Mouse (Mus musculus) megakaryocyte, embryonic 14.5 days (primary cell): ENCODE measurements around the gene Dnaic1. TPM values are rescaled to one million over a fixed set of nuclear protein-coding genes. Genes with fewer than 3 reads are reported as not detected.

Experiments used
- H3K27me3 ChIP-seq: replicated peaks from 2 replicates; pipeline ENCODE3; 2012; ENCODE audit warnings: inconsistent platforms
- H3K36me3 ChIP-seq: replicated peaks from 2 replicates; pipeline ENCODE3; 2012; ENCODE audit warnings: low read length, inconsistent platforms, mixed read lengths
- H3K4me1 ChIP-seq: 2 replicates; pipeline ENCODE4 v1.6.1; 2012; ENCODE audit warnings: inconsistent platforms
- H3K4me3 ChIP-seq: replicated peaks from 2 replicates; pipeline ENCODE3; 2012; ENCODE audit warnings: moderate library complexity, mild to moderate bottlenecking, inconsistent platforms
- H3K9me3 ChIP-seq: 2 replicates; pipeline ENCODE4 v1.6.1; 2012; ENCODE audit warnings: inconsistent platforms
- FLI1 ChIP-seq: IDR thresholded peaks from 2 replicates; pipeline ENCODE4 v1.6.1; 2012; ENCODE audit warnings: low read length, inconsistent platforms, mixed read lengths
- GATA1 ChIP-seq: IDR thresholded peaks from 3 replicates; pipeline ENCODE4 v1.6.1; 2012; ENCODE audit warnings: mixed read lengths, low read length, inconsistent platforms, borderline replicate concordance
- polyA plus RNA-seq: library from polyadenylated mRNA; stranded (reverse); fragments of >175 nt; gene quantifications from 2 replicates; pipeline ENCODE4 v1.2.3, GENCODE M21; 2012; ENCODE audit warnings: low replicate concordance; ENCODE audit not compliant: insufficient read depth

Dnaic1 gene
- polyA plus RNA-seq, 1 experiment = not detected

DNA sequence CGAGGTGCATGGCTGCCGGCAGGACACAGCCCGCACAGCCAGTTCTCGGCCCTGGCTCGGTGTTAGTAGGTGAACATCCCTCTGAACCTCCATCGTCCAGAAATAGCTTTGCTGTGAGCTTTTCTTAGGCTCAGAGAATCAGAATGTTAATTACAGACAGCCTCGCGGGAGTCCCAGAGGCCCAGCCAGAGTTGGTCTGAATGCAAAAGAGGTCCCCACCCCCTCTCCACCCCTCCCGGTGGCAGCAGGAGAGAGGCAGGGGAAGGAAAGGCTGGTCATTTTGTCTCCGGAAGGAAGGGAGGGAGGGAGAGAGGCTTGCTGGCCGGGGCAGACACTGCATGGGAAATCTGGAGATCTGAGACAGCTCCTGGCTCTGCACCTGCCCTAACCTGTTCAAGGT lies 61.8 kb downstream of the Dnaic1 start:
- Histone ChIP-seq H3K4me3 (no peak overlapping the region), H3K4me1 (peaks cover 18% of the 10 kb centered on the region), H3K27me3 (peaks cover 82% of the 10 kb centered on the region), H3K36me3 (no peaks in the 10 kb centered on the region), H3K9me3 (no peaks in the 10 kb centered on the region)
- no peak for TF ChIP-seq FLI1
- no peak for TF ChIP-seq GATA1

GRCm38 (mm10) chr4:41633001-41633400 lies 63.4 kb downstream of the Dnaic1 start:
- peaks cover 86% of the 10 kb centered on the region for H3K27me3 ChIP-seq
- TF ChIP-seq FLI1 (no peak), GATA1 (no peak)
- H3K4me1 ChIP-seq = peaks cover 18% of the 10 kb centered on the region
- no peaks in the 10 kb centered on the region for H3K36me3 ChIP-seq
- H3K9me3 ChIP-seq = peaks cover 16% of the 10 kb centered on the region
- no peak overlapping the region for H3K4me3 ChIP-seq

DNA sequence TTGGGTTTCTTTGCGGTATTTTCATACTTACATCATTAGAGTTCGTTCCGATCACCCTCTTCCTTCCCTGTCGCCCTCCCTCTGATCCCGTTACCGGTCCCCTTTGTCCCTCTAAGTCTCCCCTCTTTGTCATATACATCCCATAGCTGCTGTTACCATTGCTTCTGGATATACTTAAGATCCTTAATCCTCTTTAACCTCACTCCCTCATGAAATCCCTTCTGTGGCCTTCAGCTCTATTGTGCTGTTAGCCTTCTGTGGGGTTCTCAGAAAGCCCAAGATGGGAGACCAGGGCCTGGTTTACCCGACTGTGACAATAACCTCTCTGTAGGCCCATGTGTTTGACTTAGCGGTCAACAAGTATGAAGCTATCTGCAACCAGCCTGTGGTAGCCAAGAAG lies 65.1 kb downstream of the Dnaic1 start:
- H3K27me3 ChIP-seq = peaks cover 88% of the 10 kb centered on the region
- no peak overlapping the region for H3K4me3 ChIP-seq
- peaks cover 26% of the 10 kb centered on the region for H3K9me3 ChIP-seq
- no peaks in the 10 kb centered on the region for H3K36me3 ChIP-seq
- TF ChIP-seq FLI1 = no peak
- TF ChIP-seq GATA1 = no peak
- peaks cover 22% of the 10 kb centered on the region for H3K4me1 ChIP-seq

DNA sequence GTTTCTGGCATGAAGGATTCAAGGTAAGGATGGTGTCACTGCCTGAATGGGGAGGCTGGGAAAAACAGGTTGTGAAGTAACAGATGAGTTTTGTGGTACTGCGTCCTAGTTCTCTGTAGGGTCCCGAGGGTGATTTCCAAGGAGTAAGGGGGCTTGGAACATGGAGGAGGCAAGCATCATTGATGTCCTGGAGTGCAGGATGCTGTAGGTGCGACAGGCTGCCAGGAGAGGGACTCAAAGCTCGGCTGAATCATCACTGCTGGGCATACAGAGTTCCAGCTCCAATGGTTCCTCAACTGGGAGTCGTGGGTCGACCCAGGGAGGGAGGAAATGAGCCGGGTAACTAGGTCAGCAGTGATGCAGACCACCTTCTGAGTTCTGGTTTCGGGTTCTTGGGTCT lies 65.6 kb downstream of the Dnaic1 start:
- peaks cover 26% of the 10 kb centered on the region for H3K4me1 ChIP-seq
- peaks cover 26% of the 10 kb centered on the region for H3K9me3 ChIP-seq
- no peak overlapping the region for H3K4me3 ChIP-seq
- no peak for TF ChIP-seq FLI1
- no peaks in the 10 kb centered on the region for H3K36me3 ChIP-seq
- peaks cover 85% of the 10 kb centered on the region for H3K27me3 ChIP-seq

- no peaks in the 10 kb centered on the region for H3K36me3 ChIP-seq
- H3K4me3 ChIP-seq = no peak overlapping the region
- peaks cover 86% of the 10 kb centered on the region for H3K27me3 ChIP-seq
- no peak for TF ChIP-seq FLI1
- TF ChIP-seq GATA1 = no peak
- peaks cover 26% of the 10 kb centered on the region for H3K9me3 ChIP-seq
- H3K4me1 ChIP-seq = peaks cover 32% of the 10 kb centered on the region
Measured at GRCm38 (mm10) chr4:41635906-41636305, 66.3 kb downstream of the Dnaic1 start.

DNA sequence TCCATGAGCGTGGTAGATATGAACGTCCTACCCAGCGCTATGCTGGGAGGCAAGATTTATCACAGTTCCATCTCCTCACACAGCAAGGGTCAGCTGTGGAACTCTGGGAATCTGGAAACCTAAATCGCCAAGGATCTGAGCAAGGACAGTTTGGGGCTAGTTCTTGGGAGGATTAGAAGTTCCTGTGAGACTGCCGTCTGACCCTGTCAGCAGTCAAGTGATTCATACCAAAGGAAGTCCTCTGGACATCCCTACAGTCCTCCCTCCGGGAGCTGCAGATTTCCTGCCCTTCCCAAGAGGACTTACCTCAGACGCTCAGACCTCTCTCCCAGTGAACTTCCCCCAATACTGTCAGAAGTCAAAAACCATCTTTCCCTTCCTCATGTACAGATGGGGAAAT lies 66.8 kb downstream of the Dnaic1 start:
- TF ChIP-seq FLI1 (no peak), GATA1 (no peak)
- Histone ChIP-seq H3K9me3 (peaks cover 26% of the 10 kb centered on the region), H3K36me3 (no peaks in the 10 kb centered on the region), H3K4me3 (no peak overlapping the region), H3K4me1 (peaks cover 28% of the 10 kb centered on the region), H3K27me3 (peaks cover 87% of the 10 kb centered on the region)

GRCm38 (mm10) chr4:41636882-41637635 lies 67.5 kb downstream of the Dnaic1 start:
- Histone ChIP-seq H3K9me3 (peaks cover 26% of the 10 kb centered on the region), H3K4me1 (peaks cover 23% of the 10 kb centered on the region), H3K4me3 (no peak overlapping the region), H3K27me3 (peaks cover 86% of the 10 kb centered on the region), H3K36me3 (no peaks in the 10 kb centered on the region)
- TF ChIP-seq GATA1 (no peak), FLI1 (no peak)

GRCm38 (mm10) chr4:41638186-41638731 lies 68.7 kb downstream of the Dnaic1 start:
- TF ChIP-seq FLI1 = no peak
- TF ChIP-seq GATA1 = no peak
- H3K4me1 ChIP-seq = peaks cover 21% of the 10 kb centered on the region
- H3K9me3 ChIP-seq = peaks cover 26% of the 10 kb centered on the region
- H3K36me3 ChIP-seq = no peaks in the 10 kb centered on the region
- peaks cover 86% of the 10 kb centered on the region for H3K27me3 ChIP-seq
- no peak overlapping the region for H3K4me3 ChIP-seq

- Histone ChIP-seq H3K9me3 (peaks cover 29% of the 10 kb centered on the region), H3K27me3 (peaks cover 84% of the 10 kb centered on the region), H3K36me3 (no peaks in the 10 kb centered on the region), H3K4me3 (peak overlapping the region; percentile 8), H3K4me1 (peaks cover 21% of the 10 kb centered on the region)
- TF ChIP-seq GATA1 = no peak
- TF ChIP-seq FLI1 = no peak
Measured at GRCm38 (mm10) chr4:41638828-41639213, 69.2 kb downstream of the Dnaic1 start.

- Histone ChIP-seq H3K9me3 (peaks cover 32% of the 10 kb centered on the region), H3K4me3 (peak overlapping the region; percentile 86), H3K4me1 (peaks cover 21% of the 10 kb centered on the region), H3K36me3 (no peaks in the 10 kb centered on the region), H3K27me3 (peaks cover 79% of the 10 kb centered on the region)
- no peak for TF ChIP-seq GATA1
- TF ChIP-seq FLI1 = no peak
Measured at GRCm38 (mm10) chr4:41639214-41639841, 69.8 kb downstream of the Dnaic1 start.
